27 mouse cellular contexts compared by ENCODE assay signal in genomic region chr4:44016791-44017190, GRCm38 (mm10). TPM values are rescaled to one million over a fixed set of nuclear protein-coding genes. Genes with fewer than 3 reads are reported as not detected.
A peak's percentile ranks its signal among the peaks of the same experiment; 100 is the strongest.
DNase-seq lines count a peak whose midpoint lies in the region; ATAC-seq and TF ChIP-seq lines count a peak whose summit lies in the region.
"Had no signal": no experiment of that assay in that cellular context is flagged by ENCODE, and none has a peak within 500 bp of the region (broad histone marks: within the 10 kb centered on the region; RNA-seq: fewer than 3 reads in every experiment).

No protein-coding gene starts in this region.

- no peak for TF ChIP-seq CTCF in liver, adult 2 months (IDR thresholded peaks at IDR 0.05; ENCODE audit: low read depth, low read length)
- TF ChIP-seq CTCF in kidney, postnatal 0 days (IDR thresholded peaks at IDR 0.05; ENCODE audit: low read depth), result no peak
- no peak for TF ChIP-seq CTCF in lung, adult 2 months (IDR thresholded peaks at IDR 0.05; ENCODE audit: insufficient read depth, low read length)

- H3K79me2 ChIP-seq in liver, adult 2 months (ENCODE audit: control insufficient read depth, insufficient read depth, low read length), result peaks cover 55% of the 10 kb centered on the region

- H3K4me2 ChIP-seq in kidney, postnatal 0 days (ENCODE audit: low read length), result no peak overlapping the region
- H3K4me2 ChIP-seq: embryonic facial prominence, embryonic 13.5 days; forebrain, embryonic 13.5 days; heart, embryonic 11.5 days; liver, embryonic 15.5 days; midbrain, embryonic 11.5 days had no signal

- no peak overlapping the region for H3K27ac ChIP-seq in liver, adult 2 months (replicated peaks; ENCODE audit: insufficient read depth, low read depth, low read length)
- H3K27ac ChIP-seq in kidney, postnatal 0 days, result no peak overlapping the region
- H3K27ac ChIP-seq: embryonic facial prominence, embryonic 13.5 days; forebrain, embryonic 13.5 days; left cerebral cortex, adult 2 months; stomach, postnatal 0 days had no signal

- H3K4me3 ChIP-seq in liver, adult 2 months (ENCODE audit: insufficient read depth, low read depth, low read length), result no peak overlapping the region
- H3K4me3 ChIP-seq in kidney, postnatal 0 days (replicated peaks; ENCODE audit: low read depth, low read length), result no peak overlapping the region
- H3K4me3 ChIP-seq in lung, adult 2 months (replicated peaks; ENCODE audit: extremely low read depth, low read depth, low read length), result no peak overlapping the region
- H3K4me3 ChIP-seq: embryonic facial prominence, embryonic 13.5 days; erythroblast, embryonic 14.5 days; forebrain, embryonic 13.5 days; left cerebral cortex, adult 2 months; liver, embryonic 15.5 days had no signal

- H3K36me3 ChIP-seq in liver, adult 2 months (ENCODE audit: control insufficient read depth, insufficient read depth, low read length), result peaks cover 22% of the 10 kb centered on the region
- H3K36me3 ChIP-seq in kidney, postnatal 0 days (ENCODE audit: insufficient read depth, low read length), result peaks cover 27% of the 10 kb centered on the region; the same call in 1 of the 2 replicates

- H3K4me1 ChIP-seq in liver, adult 2 months (ENCODE audit: control insufficient read depth, insufficient read depth, low read length), result peaks cover 17% of the 10 kb centered on the region
- peaks cover 18% of the 10 kb centered on the region for H3K4me1 ChIP-seq in kidney, postnatal 0 days (replicated peaks; ENCODE audit: insufficient read depth, low read length)
- peaks cover 7% of the 10 kb centered on the region for H3K4me1 ChIP-seq in lung, adult 2 months (ENCODE audit: control insufficient read depth, insufficient read depth, low read length)

- no peaks in the 10 kb centered on the region for H3K27me3 ChIP-seq in liver, adult 2 months (ENCODE audit: control insufficient read depth, insufficient read depth, low read length)
- no peaks in the 10 kb centered on the region for H3K27me3 ChIP-seq in kidney, postnatal 0 days (ENCODE audit: insufficient read depth, low read length)
- H3K27me3 ChIP-seq: embryonic facial prominence, embryonic 13.5 days; forebrain, embryonic 13.5 days; liver, embryonic 15.5 days had no signal

- H3K9ac ChIP-seq in liver, adult 2 months (ENCODE audit: low read depth, low read length), result no peak overlapping the region
- no peak overlapping the region for H3K9ac ChIP-seq in kidney, postnatal 0 days (ENCODE audit: low read depth, low read length)
- H3K9ac ChIP-seq: embryonic facial prominence, embryonic 13.5 days; forebrain, embryonic 13.5 days; liver, embryonic 15.5 days had no signal

- H3K9me3 ChIP-seq in kidney, postnatal 0 days (replicated peaks; ENCODE audit: low read length), result no peaks in the 10 kb centered on the region
- H3K9me3 ChIP-seq: embryonic facial prominence, embryonic 13.5 days; forebrain, embryonic 13.5 days; liver, embryonic 15.5 days had no signal

- peak; percentile 45 for DNase-seq in liver, adult 2 months (ENCODE audit: extremely low read depth, low read depth, low spot score)
- DNase-seq in liver, result no peak
- peak; percentile 28 for DNase-seq in kidney, adult 18-20 months
- DNase-seq in kidney, postnatal 0 days (ENCODE audit: low spot score), result peak; percentile 16
- DNase-seq in lung, adult 2 months, result no peak
- no peak for DNase-seq in cerebellum, postnatal 10 days
- DNase-seq: adrenal gland, adult 2 months; cerebellum, adult 18-20 months; embryo, embryonic 11 days had no signal

- no peak for TF ChIP-seq POLR2A in liver, adult 2 months (IDR thresholded peaks at IDR 0.05; ENCODE audit: extremely low read depth, insufficient read depth, low read length)
- TF ChIP-seq POLR2A in lung, adult 2 months (IDR thresholded peaks at IDR 0.05; ENCODE audit: borderline replicate concordance, extremely low read depth, low read depth, low read length), result no peak

- 45% methylated on average over 12 of the region's 12 CpGs for WGBS in liver, adult 2 months
- 75% methylated on average over 12 of the region's 12 CpGs for WGBS in kidney, postnatal 0 days
- 86% methylated on average over 12 of the region's 12 CpGs for WGBS in lung, adult 2 months

- no peak for ATAC-seq in kidney, postnatal 0 days (replicated peaks; ENCODE audit: low FRiP score, low read depth)
- ATAC-seq in erythroid progenitor cell, adult 5-6 weeks (replicated peaks; ENCODE audit: low FRiP score, poor library complexity, severe bottlenecking), result no peak
- ATAC-seq: forebrain, embryonic 13.5 days; lung, postnatal 0 days had no signal

RNA-seq across cellular contexts. Expression of gene Clta, which starts 12.5 kb away (rescaled TPM):
- 166 and 191 TPM in 2 replicates for total RNA-seq in liver, adult 2 months (2014; rRNA removed)
- polyA plus RNA-seq in liver, adult 2 months (2012; rRNA removed), result 116 and 154 TPM in 2 replicates
- 293 and 300 TPM in 2 replicates for polyA plus RNA-seq in kidney, postnatal 0 days (2015; fragmentation: Nextera tagmentation; extraction: Ambion mirVana)
- 151 and 166 TPM in 2 replicates for total RNA-seq in erythroid progenitor cell, adult 5-6 weeks (2015; ENCODE audit: low replicate concordance)
- 108 and 147 TPM in 2 replicates for total RNA-seq in erythroid progenitor cell, adult 5-6 weeks (2017; ENCODE audit: low replicate concordance)
- polyA plus RNA-seq in lung, adult 2 months (2012; rRNA removed), result 165 and 187 TPM in 2 replicates

RNA-seq across cellular contexts. Expression of gene Ccin, which starts 33.5 kb away (rescaled TPM):
- total RNA-seq in liver, adult 2 months (2014; rRNA removed), result not detected in 2 replicates
- not detected in 2 replicates for polyA plus RNA-seq in liver, adult 2 months (2012; rRNA removed)
- not detected in 2 replicates for polyA plus RNA-seq in kidney, postnatal 0 days (2015; fragmentation: Nextera tagmentation; extraction: Ambion mirVana)
- not detected in 2 replicates for total RNA-seq in erythroid progenitor cell, adult 5-6 weeks (2015; ENCODE audit: low replicate concordance)
- not detected in 2 replicates for total RNA-seq in erythroid progenitor cell, adult 5-6 weeks (2017; ENCODE audit: low replicate concordance)
- polyA plus RNA-seq in lung, adult 2 months (2012; rRNA removed), result 0.07 and 0.14 TPM in 2 replicates
- total RNA-seq: adrenal gland, adult 2 months; gastrocnemius, adult 8-10 months; layer of hippocampus, postnatal 10 days; left cerebral cortex, adult 2 months; left cerebral cortex, postnatal 36 days; megakaryocyte progenitor cell, adult 5-6 weeks; monocyte, adult 5-6 weeks had no signal
- polyA plus RNA-seq: adrenal gland, adult 2 months; embryonic facial prominence, embryonic 13.5 days; erythroblast, embryonic 14.5 days; forebrain, embryonic 13.5 days; heart, embryonic 11.5 days; heart, postnatal 0 days; liver, embryonic 15.5 days; lung, postnatal 0 days; midbrain, embryonic 11.5 days; small intestine, adult 2 months; stomach, postnatal 0 days; thymus, postnatal 0 days had no signal

RNA-seq across cellular contexts. Expression of gene Glipr2, which starts 59.6 kb away (rescaled TPM):
- 0.83 and 2.0 TPM in 2 replicates for total RNA-seq in liver, adult 2 months (2014; rRNA removed)
- 0.67 and 1.2 TPM in 2 replicates for polyA plus RNA-seq in liver, adult 2 months (2012; rRNA removed)
- polyA plus RNA-seq in kidney, postnatal 0 days (2015; fragmentation: Nextera tagmentation; extraction: Ambion mirVana), result 54.9 and 59.1 TPM in 2 replicates
- 9.6 and 20.2 TPM in 2 replicates for total RNA-seq in erythroid progenitor cell, adult 5-6 weeks (2015; ENCODE audit: low replicate concordance)
- total RNA-seq in erythroid progenitor cell, adult 5-6 weeks (2017; ENCODE audit: low replicate concordance), result 10.7 and 16.8 TPM in 2 replicates
- polyA plus RNA-seq in lung, adult 2 months (2012; rRNA removed), result 14.3 and 18.1 TPM in 2 replicates

Comparison
In these comparisons a context has a peak if more than half of its experiments do, and no peak if none do; other contexts are left out.
1. DNase-seq: peak in liver, adult 2 months (single experiment), kidney, adult 18-20 months (single experiment) and kidney, postnatal 0 days (single experiment); none in liver (single experiment), lung, adult 2 months (single experiment) and cerebellum, postnatal 10 days (0 of 2).